Mouse (Mus musculus) WW6 (cell line): ENCODE results near the gene Trappc10.

Experiments
- DNase-seq: peaks from one replicate; pipeline ENCODE4 v3.0.0-alpha.2; 2013; ENCODE audit warnings: low read depth, low spot score

Gene Trappc10

GRCm38 (mm10) chr10:78258142-78258675, 13.8 kb upstream of the Trappc10 start:
- no peak for DNase-seq

GRCm38 (mm10) chr10:78255646-78256059, 11.2 kb upstream of the Trappc10 start:
- no peak for DNase-seq

- DNase-seq = no peak
Measured at GRCm38 (mm10) chr10:78247206-78247605, 2.8 kb upstream of the Trappc10 start.

GRCm38 (mm10) chr10:78246725-78247124, 2.3 kb upstream of the Trappc10 start:
- no peak for DNase-seq

- DNase-seq = no peak
Measured at GRCm38 (mm10) chr10:78245225-78245547, 745 bp upstream of the Trappc10 start.

- no peak for DNase-seq
Measured at GRCm38 (mm10) chr10:78244058-78244437, 393 bp downstream of the Trappc10 start.

- no peak for DNase-seq
Measured at GRCm38 (mm10) chr10:78238926-78239325, 5.5 kb downstream of the Trappc10 start.

GRCm38 (mm10) chr10:78238297-78238696, 6.1 kb downstream of the Trappc10 start:
- DNase-seq = no peak

- DNase-seq = no peak
Measured at GRCm38 (mm10) chr10:78237809-78238208, 6.6 kb downstream of the Trappc10 start.

- no peak for DNase-seq
Measured at GRCm38 (mm10) chr10:78236885-78237629, 7.4 kb downstream of the Trappc10 start.

- no peak for DNase-seq
Measured at GRCm38 (mm10) chr10:78233756-78234155, 10.7 kb downstream of the Trappc10 start.

GRCm38 (mm10) chr10:78233161-78233560, 11.3 kb downstream of the Trappc10 start:
- no peak for DNase-seq

- no peak for DNase-seq
Measured at GRCm38 (mm10) chr10:78232301-78232980, 12.0 kb downstream of the Trappc10 start.

- no peak for DNase-seq
Measured at GRCm38 (mm10) chr10:78228560-78228928, 15.9 kb downstream of the Trappc10 start.

GRCm38 (mm10) chr10:78227875-78228559, 16.4 kb downstream of the Trappc10 start:
- DNase-seq = no peak

GRCm38 (mm10) chr10:78224136-78224535, 20.3 kb downstream of the Trappc10 start:
- no peak for DNase-seq

- no peak for DNase-seq
Measured at GRCm38 (mm10) chr10:78222908-78223307, 21.5 kb downstream of the Trappc10 start.

- no peak for DNase-seq
Measured at GRCm38 (mm10) chr10:78221315-78221714, 23.1 kb downstream of the Trappc10 start.

GRCm38 (mm10) chr10:78219528-78219927, 24.9 kb downstream of the Trappc10 start:
- no peak for DNase-seq

- DNase-seq = no peak
Measured at GRCm38 (mm10) chr10:78218576-78218975, 25.9 kb downstream of the Trappc10 start.

GRCm38 (mm10) chr10:78216376-78217083, 27.9 kb downstream of the Trappc10 start:
- DNase-seq = no peak

GRCm38 (mm10) chr10:78214371-78214770, 30.1 kb downstream of the Trappc10 start:
- no peak for DNase-seq
